Mouse (Mus musculus) 3134 (cell line): Measurements from ENCODE around the gene Olfr597.
"Not testable (repeated sequence)": the region's sequence is repeated elsewhere in the genome, so short reads cannot be mapped to it uniquely, and the experiment has no call there.

Source experiments
- DNase-seq: peaks from one replicate; pipeline ENCODE4 v3.0.0-alpha.2; 2011; ENCODE audit warnings: low spot score; ENCODE audit not compliant: insufficient read length; ENCODE audit errors: extremely low read depth

Gene Olfr597

GRCm38 (mm10) chr7:103316015-103316414, at the start of gene Olfr597:
Gene Olfr597, plus strand, starts transcription at chr7:103316315.
- not testable (repeated sequence) for DNase-seq

DNA sequence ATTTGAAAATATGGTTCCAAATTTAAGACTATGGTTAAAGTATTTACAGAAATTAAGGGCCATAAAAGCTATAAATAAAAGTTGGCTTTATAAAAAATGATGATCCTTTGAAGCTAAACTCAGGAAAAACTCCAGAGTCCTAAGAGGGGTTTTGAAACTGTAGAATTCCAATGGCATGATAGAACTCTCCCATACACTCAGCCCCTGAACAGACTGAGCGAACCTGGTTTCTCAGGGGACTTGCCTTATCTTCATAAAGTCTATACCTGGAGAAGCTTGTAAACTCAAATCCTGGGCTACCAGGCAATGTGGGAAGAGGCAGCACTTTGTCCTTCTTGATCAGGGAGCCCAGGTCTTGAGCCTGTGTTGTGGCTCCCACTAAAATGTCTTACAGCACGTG, 10.8 kb upstream of the Olfr597 start, which contains the start of gene Olfr596:
Gene Olfr596 (plus strand): TSS at position 301 of the 400 bp plus-strand sequence.
- DNase-seq, result not testable (repeated sequence)

DNA sequence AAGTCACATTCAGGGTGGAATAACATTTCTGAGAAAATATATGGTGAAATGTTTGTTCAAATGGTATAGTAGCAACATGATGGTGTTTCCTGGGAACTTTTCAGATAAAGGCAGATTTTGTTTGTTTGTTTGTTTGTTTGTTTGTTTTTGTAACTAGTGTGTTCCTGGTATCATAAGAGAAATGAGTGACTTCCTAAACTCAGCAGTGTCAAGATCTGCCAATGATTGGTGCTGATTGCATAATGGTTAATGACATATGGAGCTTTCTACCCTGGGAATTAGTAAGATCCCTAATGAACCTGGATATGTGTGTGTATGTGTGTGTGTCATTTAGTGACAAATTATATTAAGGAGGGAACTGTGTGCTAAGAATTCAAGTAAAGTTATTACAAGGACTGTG, 7.2 kb downstream of the Olfr597 start, which contains the start of gene Olfr598:
Gene Olfr598 (plus strand): TSS at position 301 of the 400 bp plus-strand sequence.
- no peak for DNase-seq

GRCm38 (mm10) chr7:103335617-103336016, 19.5 kb downstream of the Olfr597 start, which contains the start of gene Olfr599:
Gene Olfr599, plus strand, starts transcription at chr7:103335917.
- no peak for DNase-seq

DNA sequence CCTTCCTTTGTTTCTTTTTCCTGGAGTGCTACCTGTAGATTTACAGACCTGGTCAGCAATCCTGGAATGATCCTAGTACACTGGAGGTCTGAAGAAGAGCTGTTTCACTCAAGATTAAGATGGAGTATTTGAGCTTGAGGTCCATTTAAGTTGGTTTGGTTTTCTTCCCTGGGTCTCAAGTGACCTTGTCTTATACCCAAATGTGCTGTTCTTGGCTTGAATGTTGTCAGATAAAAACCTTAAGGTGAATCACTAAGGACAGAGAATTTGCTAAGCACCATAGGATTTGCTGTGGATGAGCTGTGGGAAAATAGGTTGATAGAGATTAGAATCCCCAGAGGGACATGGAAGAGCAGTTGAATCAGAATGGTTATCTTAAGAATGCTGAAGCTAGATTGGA, 33.5 kb downstream of the Olfr597 start, which contains the start of gene Olfr600:
Gene Olfr600 (minus strand): TSS at position 101 of the 400 bp plus-strand sequence.
- no peak for DNase-seq

- no peak for DNase-seq
These were observed 46.4 kb downstream of the Olfr597 start, which contains the start of gene Olfr601 for GRCm38 (mm10) chr7:103362555-103362954. Gene Olfr601, minus strand, starts transcription at chr7:103362655.
